Mouse (Mus musculus): Measurements from ENCODE around the gene Rpl18.

DNA sequence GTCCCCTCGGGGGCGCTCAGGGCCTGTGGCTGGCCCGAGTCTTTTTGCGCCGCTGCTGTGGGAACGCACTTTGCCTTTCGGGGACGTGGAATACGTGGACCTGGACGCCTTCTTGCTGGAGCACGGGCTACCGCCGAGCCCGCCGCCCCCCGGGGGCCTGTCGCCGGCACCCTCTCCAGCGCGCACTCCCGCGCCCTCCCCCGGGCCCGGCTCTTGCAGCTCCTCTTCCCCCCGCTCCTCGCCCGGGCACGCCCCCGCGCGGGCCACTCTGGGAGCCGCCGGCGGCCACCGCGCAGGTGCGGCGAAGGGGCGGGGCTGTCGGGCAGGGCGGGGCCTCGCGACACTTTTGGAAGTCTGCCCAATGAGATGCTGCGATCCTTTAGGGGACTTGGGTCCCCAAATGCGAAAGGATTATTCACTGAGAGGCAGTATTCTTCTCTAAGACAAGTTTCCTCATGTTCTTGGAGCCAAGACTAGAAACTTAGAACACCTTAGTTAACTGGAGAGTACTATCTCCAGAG, 8.5 kb upstream of the Rpl18 start:
- TF ChIP-seq MAX (IDR thresholded peaks at IDR 0.05; ENCODE audit: low read depth): no peak
- TF ChIP-seq POLR2A (IDR thresholded peaks at IDR 0.05; ENCODE audit: insufficient read length, low read depth): peak; percentile 79
- no peak for TF ChIP-seq REST (IDR thresholded peaks at IDR 0.05; ENCODE audit: insufficient read depth, insufficient read length)
- TF ChIP-seq CEBPB (IDR thresholded peaks at IDR 0.05; ENCODE audit: insufficient read depth, poor library complexity, severe bottlenecking): no peak
- TF ChIP-seq TCF12 (IDR thresholded peaks at IDR 0.05; ENCODE audit: insufficient read depth, poor library complexity, severe bottlenecking): no peak
- peak; percentile 82 for TF ChIP-seq POLR2AphosphoS2 (IDR thresholded peaks at IDR 0.05; ENCODE audit: insufficient read length, low read depth)
- no peak for TF ChIP-seq USF1 (IDR thresholded peaks at IDR 0.05; ENCODE audit: low read depth)
- TF ChIP-seq MYOG (IDR thresholded peaks at IDR 0.05; ENCODE audit: control insufficient read depth in 1 of 3, insufficient read depth in 1 of 3, insufficient read length in 2 of 3, low read depth in 2 of 3): peak in 1 of 3 experiments; percentile 11
- TF ChIP-seq MYOD1 (IDR thresholded peaks at IDR 0.05; ENCODE audit: control insufficient read depth in 1 of 3, insufficient read length in 2 of 3, low read depth in 2 of 3): peak in 1 of 3 experiments; percentile 27
